Mouse (Mus musculus): ENCODE data around the gene Gm10271. TPM values are rescaled to one million over a fixed set of nuclear protein-coding genes. Genes with fewer than 3 reads are reported as not detected.

Gene Gm10271
- not detected in 2 replicates for polyA plus RNA-seq (2015; fragmentation: Nextera tagmentation; extraction: Ambion mirVana)

DNA sequence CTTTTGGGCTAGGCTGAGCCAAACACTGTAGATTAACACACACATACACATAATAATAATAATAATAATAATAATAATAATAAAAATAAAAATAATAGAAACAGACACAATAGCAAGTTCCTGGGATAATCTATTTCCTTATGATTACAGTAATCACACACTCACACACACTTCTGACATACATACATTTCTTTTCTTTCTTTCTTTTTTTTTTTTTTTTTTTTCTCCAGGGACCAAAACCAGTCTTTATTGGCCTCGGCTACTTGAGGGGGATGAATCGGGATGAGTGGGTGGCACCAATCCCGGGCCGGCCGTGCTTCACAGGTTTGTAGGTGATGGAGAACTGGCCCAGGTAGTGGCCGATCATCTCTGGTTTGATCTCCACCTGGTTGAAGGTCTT, at the start of gene Gm10271:
Gene Gm10271 (minus strand): TSS at position 101 of the 400 bp plus-strand sequence.
- no peaks in the 10 kb centered on the region for H3K4me1 ChIP-seq (ENCODE audit: insufficient read depth)
- no peaks in the 10 kb centered on the region for H3K9me3 ChIP-seq (ENCODE audit: low read length)
- DNase-seq (no peak), ATAC-seq (no peak)
- no peaks in the 10 kb centered on the region for H3K27me3 ChIP-seq (ENCODE audit: insufficient read depth, low read length)
- H3K4me2 ChIP-seq (ENCODE audit: low read depth, low read length): no peak within 1 kb of the TSS
- no peak within 1 kb of the TSS for H3K9ac ChIP-seq (replicated peaks)
- no peak within 1 kb of the TSS for H3K4me3 ChIP-seq (ENCODE audit: low read depth, low read length)
- no peaks in the 10 kb centered on the region for H3K36me3 ChIP-seq (replicated peaks; ENCODE audit: insufficient read depth, low read length)
- 86% methylated on average over 6 of the region's 6 CpGs for WGBS (ENCODE audit: insufficient replicate concordance)
- H3K27ac ChIP-seq (ENCODE audit: low read depth): no peak within 1 kb of the TSS
- TF ChIP-seq EP300 (IDR thresholded peaks at IDR 0.05; ENCODE audit: low read depth) (no peak), CTCF (IDR thresholded peaks at IDR 0.05; ENCODE audit: low read depth) (no peak)

DNA sequence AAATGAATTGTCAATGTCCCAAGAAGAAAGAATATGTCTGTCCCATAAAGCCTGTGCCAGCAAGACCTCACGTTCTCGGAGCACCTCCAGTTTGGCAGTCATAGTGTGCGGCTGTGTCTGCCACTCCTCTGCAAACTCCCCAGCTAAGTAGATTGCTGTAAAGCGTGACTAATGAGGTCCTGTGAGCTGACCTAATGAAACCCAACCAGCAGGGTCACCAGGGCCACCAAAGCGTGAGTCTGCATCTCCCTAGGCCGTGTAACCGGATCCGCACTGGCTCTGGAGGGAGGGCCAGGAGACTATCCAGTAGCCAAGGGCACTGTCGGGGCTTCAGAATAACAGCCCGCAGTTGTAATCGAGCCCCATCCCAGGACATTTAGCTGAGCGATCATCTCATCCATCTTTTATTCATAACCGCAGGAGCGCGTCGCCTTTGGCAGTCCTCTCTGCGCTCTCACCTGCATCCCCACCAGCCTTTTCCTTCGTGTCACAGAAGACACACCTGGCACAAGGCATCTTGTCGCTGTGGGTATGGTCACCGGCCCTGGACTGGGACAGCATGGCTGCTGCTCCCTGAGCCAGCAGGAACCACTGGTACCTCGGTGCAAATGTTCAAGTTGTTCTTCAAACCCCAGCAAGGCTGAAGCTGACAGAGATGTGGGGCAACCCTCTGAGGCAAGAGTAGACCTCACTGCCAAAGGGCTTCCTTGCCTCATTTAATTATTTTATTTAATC, 48.8 kb upstream of the Gm10271 start:
- H3K9me3 ChIP-seq (ENCODE audit: low read length): no peaks in the 10 kb centered on the region
- H3K4me1 ChIP-seq (ENCODE audit: insufficient read depth): no peaks in the 10 kb centered on the region; the same call in 1 of the 2 replicates
- WGBS (ENCODE audit: insufficient replicate concordance): 50% methylated on average over 21 of the region's 21 CpGs
- peaks cover 9% of the 10 kb centered on the region for H3K27me3 ChIP-seq (ENCODE audit: insufficient read depth, low read length)
- H3K9ac ChIP-seq (replicated peaks): no peak overlapping the region
- no peak for TF ChIP-seq EP300 (IDR thresholded peaks at IDR 0.05; ENCODE audit: low read depth)
- no peak for TF ChIP-seq CTCF (IDR thresholded peaks at IDR 0.05; ENCODE audit: low read depth)
- ATAC-seq (no peak), DNase-seq (no peak)
- no peaks in the 10 kb centered on the region for H3K36me3 ChIP-seq (replicated peaks; ENCODE audit: insufficient read depth, low read length)
- H3K27ac ChIP-seq (ENCODE audit: low read depth): no peak overlapping the region
- H3K4me3 ChIP-seq (ENCODE audit: low read depth, low read length): no peak overlapping the region
- no peak overlapping the region for H3K4me2 ChIP-seq (ENCODE audit: low read depth, low read length)

DNA sequence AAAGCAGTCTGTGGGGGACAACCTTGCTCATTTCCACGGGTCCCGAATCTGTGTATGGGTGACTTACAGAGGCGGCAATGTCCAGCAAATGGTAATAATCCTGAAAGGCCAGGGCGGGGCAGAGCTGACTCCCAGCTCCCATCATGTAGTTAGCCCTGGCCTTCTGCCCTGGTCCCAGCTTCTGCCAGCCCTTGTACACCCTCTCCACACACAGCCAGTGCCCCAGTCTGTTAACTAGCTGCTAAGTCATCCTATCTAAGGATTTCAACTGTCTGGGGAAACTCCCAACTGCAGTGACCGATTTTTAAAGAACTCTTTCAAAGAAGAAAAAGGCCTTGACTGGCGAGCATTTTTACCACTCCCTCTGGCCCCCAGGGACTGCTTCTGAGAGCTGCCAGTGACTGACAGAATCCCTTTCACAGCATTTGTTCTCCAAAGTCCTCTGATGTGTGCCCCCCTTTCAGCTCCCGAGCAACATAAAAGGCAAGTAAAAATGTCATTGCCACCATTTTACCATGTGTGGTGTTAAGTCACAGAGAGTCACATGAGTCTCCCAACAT, 46.0 kb upstream of the Gm10271 start:
- no peak overlapping the region for H3K4me3 ChIP-seq (ENCODE audit: low read depth, low read length)
- DNase-seq (no peak), ATAC-seq (no peak)
- no peaks in the 10 kb centered on the region for H3K4me1 ChIP-seq (ENCODE audit: insufficient read depth)
- no peaks in the 10 kb centered on the region for H3K9me3 ChIP-seq (ENCODE audit: low read length)
- no peaks in the 10 kb centered on the region for H3K36me3 ChIP-seq (replicated peaks; ENCODE audit: insufficient read depth, low read length)
- H3K27me3 ChIP-seq (ENCODE audit: insufficient read depth, low read length): peaks cover 5% of the 10 kb centered on the region; the same call in 1 of the 2 replicates
- TF ChIP-seq EP300 (IDR thresholded peaks at IDR 0.05; ENCODE audit: low read depth) (no peak), CTCF (IDR thresholded peaks at IDR 0.05; ENCODE audit: low read depth) (no peak)
- no peak overlapping the region for H3K27ac ChIP-seq (ENCODE audit: low read depth)
- H3K4me2 ChIP-seq (ENCODE audit: low read depth, low read length): no peak overlapping the region
- H3K9ac ChIP-seq (replicated peaks): no peak overlapping the region
- 72% methylated on average over 7 of the region's 7 CpGs for WGBS (ENCODE audit: insufficient replicate concordance)

GRCm38 (mm10) chr10:117014565-117014964, 42.2 kb upstream of the Gm10271 start:
- no peak overlapping the region for H3K4me2 ChIP-seq (ENCODE audit: low read depth, low read length)

GRCm38 (mm10) chr10:117013689-117014390, 41.4 kb upstream of the Gm10271 start:
- Histone ChIP-seq H3K4me3 (ENCODE audit: low read depth, low read length) (no peak overlapping the region), H3K36me3 (replicated peaks; ENCODE audit: insufficient read depth, low read length) (no peaks in the 10 kb centered on the region), H3K27ac (ENCODE audit: low read depth) (no peak overlapping the region), H3K9me3 (ENCODE audit: low read length) (no peaks in the 10 kb centered on the region), H3K4me1 (ENCODE audit: insufficient read depth) (no peaks in the 10 kb centered on the region), H3K4me2 (ENCODE audit: low read depth, low read length) (no peak overlapping the region), H3K9ac (replicated peaks) (no peak overlapping the region), H3K27me3 (ENCODE audit: insufficient read depth, low read length) (no peaks in the 10 kb centered on the region)
- no peak for ATAC-seq
- peak; percentile 24 for DNase-seq
- WGBS (ENCODE audit: insufficient replicate concordance): 36% methylated on average over 12 of the region's 12 CpGs
- TF ChIP-seq CTCF (IDR thresholded peaks at IDR 0.05; ENCODE audit: low read depth) (no peak), EP300 (IDR thresholded peaks at IDR 0.05; ENCODE audit: low read depth) (no peak)

More at GRCm38 (mm10) chr10:117014565-117014964, 42.2 kb upstream of the Gm10271 start:
- 69% methylated on average over 5 of the region's 5 CpGs for WGBS (ENCODE audit: insufficient replicate concordance)
- Histone ChIP-seq H3K27me3 (ENCODE audit: insufficient read depth, low read length) (no peaks in the 10 kb centered on the region), H3K4me3 (ENCODE audit: low read depth, low read length) (no peak overlapping the region), H3K9ac (replicated peaks) (no peak overlapping the region), H3K36me3 (replicated peaks; ENCODE audit: insufficient read depth, low read length) (no peaks in the 10 kb centered on the region), H3K4me1 (ENCODE audit: insufficient read depth) (no peaks in the 10 kb centered on the region), H3K27ac (ENCODE audit: low read depth) (no peak overlapping the region), H3K9me3 (ENCODE audit: low read length) (no peaks in the 10 kb centered on the region)
- TF ChIP-seq EP300 (IDR thresholded peaks at IDR 0.05; ENCODE audit: low read depth) (no peak), CTCF (IDR thresholded peaks at IDR 0.05; ENCODE audit: low read depth) (no peak)
- ATAC-seq (no peak), DNase-seq (no peak)

DNA sequence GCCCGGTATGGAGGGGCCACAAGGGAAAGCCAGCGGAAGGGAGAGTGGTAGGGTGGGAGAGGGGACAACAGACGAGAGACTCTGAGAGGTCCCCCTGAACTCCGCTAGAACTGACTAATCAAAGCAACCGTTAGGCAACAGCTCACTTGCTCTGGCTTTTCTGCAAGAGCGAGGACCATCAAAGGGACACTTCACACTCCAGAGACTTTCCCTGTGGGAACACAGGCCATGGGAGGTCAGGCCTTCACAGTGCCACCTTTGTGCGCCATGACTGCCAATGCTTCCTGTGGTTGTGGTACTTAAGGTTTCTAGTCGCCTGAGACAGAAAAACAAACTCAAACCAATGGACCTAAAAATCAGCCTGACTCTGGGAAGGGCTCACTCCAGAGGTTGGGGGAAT, 38.6 kb upstream of the Gm10271 start:
- ATAC-seq (no peak), DNase-seq (no peak)
- no peak overlapping the region for H3K4me3 ChIP-seq (ENCODE audit: low read depth, low read length)
- H3K4me2 ChIP-seq (ENCODE audit: low read depth, low read length): no peak overlapping the region
- H3K27ac ChIP-seq (ENCODE audit: low read depth): no peak overlapping the region
- no peaks in the 10 kb centered on the region for H3K4me1 ChIP-seq (ENCODE audit: insufficient read depth)
- no peaks in the 10 kb centered on the region for H3K36me3 ChIP-seq (replicated peaks; ENCODE audit: insufficient read depth, low read length)
- TF ChIP-seq CTCF (IDR thresholded peaks at IDR 0.05; ENCODE audit: low read depth) (no peak), EP300 (IDR thresholded peaks at IDR 0.05; ENCODE audit: low read depth) (no peak)
- no peak overlapping the region for H3K9ac ChIP-seq (replicated peaks)
- H3K27me3 ChIP-seq (ENCODE audit: insufficient read depth, low read length): no peaks in the 10 kb centered on the region
- 68% methylated on average over 8 of the region's 8 CpGs for WGBS (ENCODE audit: insufficient replicate concordance)
- no peaks in the 10 kb centered on the region for H3K9me3 ChIP-seq (ENCODE audit: low read length)

Measured in liver, postnatal 0 days (tissue).